Mouse (Mus musculus) inflammation-experienced regulatory T-cells, adult 16 weeks (primary cell): ENCODE data around the gene Fgf7. TPM values are rescaled to one million over a fixed set of nuclear protein-coding genes. Genes with fewer than 3 reads are reported as not detected.

ENCODE experiments used
- polyA plus RNA-seq: library from polyadenylated mRNA; unstranded; fragments of 100-300 nt; shearing (Covaris generic); gene quantifications from one replicate; pipeline ENCODE4 v1.2.1, GENCODE M21; 2017

Gene Fgf7
- not detected for polyA plus RNA-seq

GRCm38 (mm10) chr2:126034379-126035005 lies at the start of gene Fgf7:
Fgf7 (plus strand) TSS chr2:126034658.

Other genes starting within 250 kb of the Fgf7 start
- 45.2 TPM for gene Galk2, start 175.5 kb upstream of the Fgf7 start, polyA plus RNA-seq
- gene Cops2, start 175.5 kb upstream of the Fgf7 start, polyA plus RNA-seq: 58.9 TPM
- not detected for gene Fam227b, start 117.3 kb downstream of the Fgf7 start, polyA plus RNA-seq
- 19.1 TPM for gene Dtwd1, start 117.5 kb downstream of the Fgf7 start, polyA plus RNA-seq
- not detected for gene Gm17555, start 180.4 kb downstream of the Fgf7 start, polyA plus RNA-seq